Mouse (Mus musculus) hindbrain, embryonic 13.5 days (tissue): ENCODE data around the gene Zbtb12. TPM values are rescaled to one million over a fixed set of nuclear protein-coding genes. Genes with fewer than 3 reads are reported as not detected.
A peak's percentile ranks its signal among the peaks of the same experiment; 100 is the strongest.

Source experiments
- ATAC-seq: fragments of 200-750 bp; cut with Nextera tagmentation; 2 replicates; pipeline ENCODE4 v1.8.0; 2017; ENCODE audit warnings: moderate TSS enrichment; ENCODE audit not compliant: low FRiP score
- H3K27ac ChIP-seq: fragments of 300-500 bp; sonication (generic); 2 replicates; pipeline ENCODE4 v1.5.1; 2015; ENCODE audit warnings: inconsistent platforms, mild to moderate bottlenecking, moderate library complexity
- H3K27me3 ChIP-seq: fragments of 300-500 bp; sonication (generic); 2 replicates; pipeline ENCODE4 v1.6.1; 2015; ENCODE audit warnings: mild to moderate bottlenecking, inconsistent platforms
- H3K36me3 ChIP-seq: fragments of 300-500 bp; sonication (generic); 2 replicates; pipeline ENCODE4 v1.6.1; 2015; ENCODE audit warnings: mild to moderate bottlenecking, inconsistent platforms
- H3K4me1 ChIP-seq: fragments of 300-500 bp; sonication (generic); replicated peaks from 2 replicates; pipeline ENCODE4 v1.6.1; 2015; ENCODE audit warnings: inconsistent platforms
- H3K4me2 ChIP-seq: fragments of 300-500 bp; sonication (generic); 2 replicates; pipeline ENCODE4 v1.6.1; 2015; ENCODE audit warnings: inconsistent platforms, mild to moderate bottlenecking, moderate library complexity
- H3K4me3 ChIP-seq: fragments of 300-500 bp; sonication (generic); 2 replicates; pipeline ENCODE4 v1.5.1; 2015; ENCODE audit warnings: mild to moderate bottlenecking, inconsistent platforms
- H3K9ac ChIP-seq: fragments of 300-500 bp; sonication (generic); 2 replicates; pipeline ENCODE4 v1.6.1; 2015; ENCODE audit warnings: mild to moderate bottlenecking, inconsistent platforms
- H3K9me3 ChIP-seq: fragments of 300-500 bp; sonication (generic); 2 replicates; pipeline ENCODE4 v1.6.1; 2016; ENCODE audit warnings: inconsistent platforms
- WGBS: fragments of 180-500 bp; shearing (Covaris S2); methylation state at CpG from one replicate; pipeline ENCODE4 v1.1.7; 2015; 5-methylcytosine and 5-hydroxymethylcytosine counted together
- polyA plus RNA-seq: library from polyadenylated mRNA; unstranded; fragments of >200 nt; fragmentation: Nextera tagmentation; extraction: Ambion mirVana; gene quantifications from 2 replicates; pipeline ENCODE4 v1.2.1, GENCODE M21; 2015

The Zbtb12 gene
- polyA plus RNA-seq, 1 experiment from 2014 or later = 13.5 TPM

GRCm38 (mm10) chr17:34850517-34851125 lies 28.7 kb upstream of the Zbtb12 start:
- H3K4me1 ChIP-seq = peaks cover 31% of the 10 kb centered on the region
- WGBS = 2% methylated on average over 25 of the region's 25 CpGs
- peak overlapping the region; percentile 88 for H3K4me2 ChIP-seq
- peak overlapping the region; percentile 77 for H3K27ac ChIP-seq
- H3K4me3 ChIP-seq = peak overlapping the region; percentile 80
- H3K9ac ChIP-seq = peak overlapping the region; percentile 90
- H3K9me3 ChIP-seq = no peaks in the 10 kb centered on the region
- no peaks in the 10 kb centered on the region for H3K27me3 ChIP-seq
- peak; percentile 69; the same call in 1 of the 2 replicates for ATAC-seq
- H3K36me3 ChIP-seq = peaks cover 61% of the 10 kb centered on the region

DNA sequence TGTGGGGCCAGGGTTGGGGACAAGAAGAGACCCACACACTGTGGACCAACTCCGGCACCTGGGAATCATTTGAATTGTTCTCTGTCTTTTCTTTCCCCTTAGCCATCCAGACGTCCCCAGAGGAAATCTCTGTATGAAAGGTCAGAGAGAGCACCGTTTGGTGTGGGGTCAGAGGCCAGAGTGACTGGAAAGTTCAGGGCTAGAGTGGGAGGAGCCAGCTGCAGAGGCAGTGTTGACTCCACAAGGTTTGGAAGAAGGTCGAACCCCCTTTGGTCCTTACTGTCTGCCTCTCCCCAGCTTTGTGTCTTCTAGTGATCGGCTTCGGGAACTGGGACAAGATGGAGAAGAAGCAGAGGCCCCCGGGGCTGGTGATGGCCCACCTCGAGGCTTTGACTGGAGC lies 25.8 kb upstream of the Zbtb12 start:
- Histone ChIP-seq H3K4me1 (peaks cover 31% of the 10 kb centered on the region), H3K27me3 (no peaks in the 10 kb centered on the region), H3K4me3 (no peak overlapping the region), H3K27ac (no peak overlapping the region), H3K4me2 (no peak overlapping the region), H3K9me3 (no peaks in the 10 kb centered on the region), H3K9ac (no peak overlapping the region), H3K36me3 (peaks cover 61% of the 10 kb centered on the region)
- 78% methylated on average over 8 of the region's 8 CpGs for WGBS
- ATAC-seq = no peak

GRCm38 (mm10) chr17:34854761-34855160 lies 24.5 kb upstream of the Zbtb12 start:
- Histone ChIP-seq H3K4me1 (peaks cover 19% of the 10 kb centered on the region), H3K27ac (no peak overlapping the region), H3K9ac (no peak overlapping the region), H3K4me3 (no peak overlapping the region), H3K4me2 (no peak overlapping the region), H3K9me3 (no peaks in the 10 kb centered on the region), H3K27me3 (no peaks in the 10 kb centered on the region), H3K36me3 (peaks cover 61% of the 10 kb centered on the region)
- 90% methylated on average over 3 of the region's 3 CpGs for WGBS
- no peak for ATAC-seq

DNA sequence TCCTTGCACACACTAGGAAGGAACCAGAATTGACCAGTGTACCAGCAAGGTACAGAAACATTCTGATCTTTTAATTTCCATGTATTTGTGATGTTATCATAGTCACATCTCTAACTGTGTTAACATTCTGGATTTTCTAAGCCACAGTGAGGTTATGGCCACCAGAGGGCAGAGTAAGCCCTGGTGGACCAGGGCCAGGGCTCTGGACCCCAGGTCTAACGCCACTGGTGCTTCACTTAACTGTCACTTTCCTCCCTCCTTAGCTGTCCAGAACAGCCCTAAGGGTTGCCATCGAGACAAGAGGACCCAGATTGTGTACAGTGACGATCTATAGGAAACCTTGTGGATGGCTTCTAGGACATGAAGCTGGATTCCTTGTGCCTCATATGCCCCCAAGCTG lies 23.5 kb upstream of the Zbtb12 start:
- Histone ChIP-seq H3K9me3 (no peaks in the 10 kb centered on the region), H3K4me1 (peaks cover 16% of the 10 kb centered on the region), H3K4me2 (no peak overlapping the region), H3K4me3 (no peak overlapping the region), H3K27ac (no peak overlapping the region), H3K9ac (no peak overlapping the region), H3K36me3 (peaks cover 61% of the 10 kb centered on the region), H3K27me3 (no peaks in the 10 kb centered on the region)
- no peak for ATAC-seq
- WGBS = 51% methylated on average over 3 of the region's 3 CpGs

- Histone ChIP-seq H3K9ac (no peak overlapping the region), H3K27me3 (0 out of 2 replicates have a peak, but pooled peaks cover 1% of the 10 kb centered on the region), H3K9me3 (no peaks in the 10 kb centered on the region), H3K4me3 (no peak overlapping the region), H3K4me2 (no peak overlapping the region), H3K4me1 (no peaks in the 10 kb centered on the region), H3K36me3 (peaks cover 46% of the 10 kb centered on the region), H3K27ac (no peak overlapping the region)
- 93% methylated on average over 4 of the region's 4 CpGs for WGBS
- ATAC-seq = no peak
Observed at GRCm38 (mm10) chr17:34858670-34859069, 20.6 kb upstream of the Zbtb12 start.

GRCm38 (mm10) chr17:34860514-34860913 lies 18.8 kb upstream of the Zbtb12 start:
- WGBS = 89% methylated on average over 9 of the region's 9 CpGs

GRCm38 (mm10) chr17:34861704-34862415 lies 17.4 kb upstream of the Zbtb12 start:
- H3K4me1 ChIP-seq = no peaks in the 10 kb centered on the region
- ATAC-seq = no peak
- WGBS = 71% methylated on average over 13 of the region's 13 CpGs
- H3K4me2 ChIP-seq = no peak overlapping the region
- no peaks in the 10 kb centered on the region for H3K9me3 ChIP-seq
- H3K36me3 ChIP-seq = peaks cover 15% of the 10 kb centered on the region
- no peak overlapping the region for H3K9ac ChIP-seq
- no peak overlapping the region for H3K4me3 ChIP-seq
- H3K27ac ChIP-seq = no peak overlapping the region
- 0 out of 2 replicates have a peak, but pooled peaks cover 4% of the 10 kb centered on the region for H3K27me3 ChIP-seq

More at GRCm38 (mm10) chr17:34860514-34860913, 18.8 kb upstream of the Zbtb12 start:
- Histone ChIP-seq H3K27ac (no peak overlapping the region), H3K4me1 (no peaks in the 10 kb centered on the region), H3K27me3 (0 out of 2 replicates have a peak, but pooled peaks cover 4% of the 10 kb centered on the region), H3K4me2 (no peak overlapping the region), H3K36me3 (peaks cover 28% of the 10 kb centered on the region), H3K9me3 (no peaks in the 10 kb centered on the region), H3K4me3 (no peak overlapping the region), H3K9ac (no peak overlapping the region)
- ATAC-seq = no peak

GRCm38 (mm10) chr17:34862416-34863081 lies 16.7 kb upstream of the Zbtb12 start, which contains the start of gene Cfb:
Cfb (minus strand) TSS chr17:34862518.
- no peaks in the 10 kb centered on the region for H3K9me3 ChIP-seq
- H3K9ac ChIP-seq = no peak within 1 kb of the TSS
- peaks cover 8% of the 10 kb centered on the region for H3K36me3 ChIP-seq
- WGBS = 71% methylated on average over 8 of the region's 8 CpGs
- no peak for ATAC-seq
- H3K27me3 ChIP-seq = 0 out of 2 replicates have a peak, but pooled peaks cover 4% of the 10 kb centered on the region
- no peak within 1 kb of the TSS for H3K4me2 ChIP-seq
- H3K4me1 ChIP-seq = no peaks in the 10 kb centered on the region
- H3K4me3 ChIP-seq = no peak within 1 kb of the TSS
- no peak within 1 kb of the TSS for H3K27ac ChIP-seq

GRCm38 (mm10) chr17:34865981-34866380 lies 13.3 kb upstream of the Zbtb12 start:
- H3K9me3 ChIP-seq = no peaks in the 10 kb centered on the region

DNA sequence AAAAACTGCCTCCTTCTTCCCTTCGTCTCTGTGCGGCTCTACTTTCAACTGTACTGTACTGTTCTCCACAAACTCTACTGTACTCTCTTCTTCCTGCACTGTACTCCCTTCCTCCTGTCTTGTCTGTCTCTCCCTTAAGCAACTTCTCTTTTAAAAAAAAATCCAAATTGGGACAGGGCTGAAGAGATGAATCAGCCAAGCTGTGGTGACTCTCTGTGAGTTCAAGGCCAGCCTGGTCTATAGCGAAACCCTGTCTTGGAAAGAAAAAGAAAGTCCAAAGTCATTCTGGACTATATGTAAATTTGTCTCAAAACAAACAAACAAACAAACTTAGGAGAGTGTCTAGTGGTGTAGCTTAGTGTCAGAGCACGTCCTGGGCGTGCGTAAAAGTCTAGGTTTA lies 5.0 kb upstream of the Zbtb12 start:
- no peak for ATAC-seq
- 91% methylated on average over 6 of the region's 6 CpGs for WGBS

More at GRCm38 (mm10) chr17:34865981-34866380, 13.3 kb upstream of the Zbtb12 start:
- H3K9ac ChIP-seq = no peak overlapping the region
- H3K4me1 ChIP-seq = no peaks in the 10 kb centered on the region
- no peak for ATAC-seq
- no peak overlapping the region for H3K4me2 ChIP-seq
- H3K27me3 ChIP-seq = 0 out of 2 replicates have a peak, but pooled peaks cover 4% of the 10 kb centered on the region
- no peak overlapping the region for H3K4me3 ChIP-seq
- no peaks in the 10 kb centered on the region for H3K36me3 ChIP-seq
- 67% methylated on average over 7 of the region's 7 CpGs for WGBS
- H3K27ac ChIP-seq = no peak overlapping the region

GRCm38 (mm10) chr17:34881166-34881565 lies 1.9 kb downstream of the Zbtb12 start:
- ATAC-seq = no peak
- Histone ChIP-seq H3K36me3 (no peaks in the 10 kb centered on the region), H3K4me2 (no peak overlapping the region), H3K27me3 (peaks cover 19% of the 10 kb centered on the region), H3K9me3 (no peaks in the 10 kb centered on the region), H3K4me1 (peaks cover 6% of the 10 kb centered on the region; the same call in 1 of the 2 replicates), H3K9ac (no peak overlapping the region), H3K4me3 (no peak overlapping the region), H3K27ac (no peak overlapping the region)

More for the DNA sequence above, 5.0 kb upstream of the Zbtb12 start:
- Histone ChIP-seq H3K9ac (no peak overlapping the region), H3K4me1 (no peaks in the 10 kb centered on the region), H3K4me3 (no peak overlapping the region), H3K36me3 (no peaks in the 10 kb centered on the region), H3K27ac (no peak overlapping the region), H3K27me3 (0 out of 2 replicates have a peak, but pooled peaks cover 3% of the 10 kb centered on the region), H3K9me3 (no peaks in the 10 kb centered on the region), H3K4me2 (no peak overlapping the region)

DNA sequence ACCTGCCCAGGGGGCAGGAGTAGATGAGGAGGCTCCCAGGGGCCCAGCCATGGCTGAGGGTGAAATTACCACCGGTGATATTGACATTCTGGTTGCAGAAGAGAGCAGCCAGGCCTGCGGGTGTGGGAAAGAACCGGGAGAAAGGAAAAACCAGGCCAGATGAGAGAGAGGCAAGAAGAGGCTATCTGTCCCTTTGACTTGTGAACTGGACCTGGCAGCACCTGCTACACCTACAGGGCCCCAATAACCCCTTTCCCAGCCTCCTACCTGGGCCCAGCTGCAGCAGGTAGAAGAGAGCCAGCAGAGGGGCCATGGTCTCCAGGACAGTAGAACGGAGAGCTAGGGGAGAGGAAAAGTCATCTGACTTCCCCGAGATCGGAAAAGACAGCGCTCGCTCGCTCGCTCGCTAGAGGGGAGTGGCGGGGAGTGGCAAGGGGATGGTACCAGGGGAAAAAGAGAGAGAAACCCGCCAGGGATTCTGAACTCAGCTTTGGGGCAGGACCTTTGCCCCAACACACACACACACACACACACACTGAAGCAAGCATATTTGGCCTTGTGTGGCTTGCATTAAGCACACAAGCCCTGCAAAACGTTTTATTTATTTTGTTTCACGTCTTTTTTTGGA lies 2.5 kb downstream of the Zbtb12 start, which contains the start of gene Gm20547:
Gene Gm20547, minus strand, starts transcription at position 360 of the 628 bp plus-strand sequence.
- no peak within 1 kb of the TSS for H3K9ac ChIP-seq
- H3K4me3 ChIP-seq = no peak within 1 kb of the TSS
- WGBS = 9% methylated on average over 15 of the region's 15 CpGs
- H3K4me1 ChIP-seq = peaks cover 6% of the 10 kb centered on the region; the same call in 1 of the 2 replicates
- no peaks in the 10 kb centered on the region for H3K9me3 ChIP-seq
- H3K27ac ChIP-seq = no peak within 1 kb of the TSS
- H3K4me2 ChIP-seq = 0 out of 2 replicates have a peak within 1 kb of the TSS, but pooled peaks have one; percentile 21
- no peaks in the 10 kb centered on the region for H3K36me3 ChIP-seq
- peaks cover 19% of the 10 kb centered on the region for H3K27me3 ChIP-seq
- ATAC-seq = no peak
